Mouse (Mus musculus): ENCODE results near the gene A230050P20Rik. TPM values are rescaled to one million over a fixed set of nuclear protein-coding genes. Genes with fewer than 3 reads are reported as not detected.
A peak's percentile ranks its signal among the peaks of the same experiment; 100 is the strongest.

The A230050P20Rik gene
- polyA plus RNA-seq, 1 experiment from 2014 or later, result 4.8 TPM

DNA sequence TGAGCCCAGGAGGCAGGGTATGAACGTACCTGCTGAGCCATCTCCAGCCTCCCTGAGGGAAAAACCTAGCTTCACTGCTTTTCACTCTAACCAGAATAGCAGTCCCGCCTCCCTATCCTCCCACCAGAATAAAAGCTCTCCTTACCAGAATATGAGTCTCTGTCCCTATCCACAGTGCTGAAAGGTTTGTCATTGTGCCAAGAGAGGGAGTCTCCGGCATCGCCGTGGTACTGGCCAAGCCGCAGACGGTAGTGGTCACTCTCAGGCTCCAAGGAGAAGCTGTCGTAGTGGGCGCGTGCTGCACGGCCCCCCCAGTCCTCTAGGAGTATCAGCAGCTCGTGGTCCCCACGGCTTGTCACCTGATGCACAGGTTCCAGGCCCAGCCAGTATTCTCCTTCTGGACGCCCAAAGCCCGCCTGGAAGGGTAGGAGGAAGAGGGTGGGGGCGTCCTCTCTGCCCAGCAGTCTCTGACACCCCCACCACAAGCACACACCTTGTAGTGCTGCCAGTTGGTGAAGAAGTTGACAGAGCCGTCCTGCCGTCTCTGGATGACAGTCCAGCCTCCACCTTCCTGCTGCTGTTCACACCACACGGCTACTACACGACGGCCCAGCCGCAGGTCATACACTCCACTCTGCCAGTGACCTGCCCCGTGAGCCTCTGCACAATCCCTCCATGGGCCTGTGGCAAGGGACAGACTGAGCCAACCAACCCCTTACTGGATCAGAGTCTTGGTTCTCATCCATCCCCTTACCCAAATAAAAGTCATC, 6.8 kb downstream of the A230050P20Rik start:
- Histone ChIP-seq H3K27me3 (no peaks in the 10 kb centered on the region), H3K4me2 (no peak overlapping the region), H3K9me3 (replicated peaks) (no peaks in the 10 kb centered on the region), H3K9ac (no peak overlapping the region), H3K36me3 (peaks cover 5% of the 10 kb centered on the region), H3K27ac (no peak overlapping the region), H3K4me3 (replicated peaks) (no peak overlapping the region), H3K4me1 (replicated peaks) (peaks cover 29% of the 10 kb centered on the region)
- ATAC-seq (ENCODE audit: low read depth) (no peak), DNase-seq (no peak)
- 70% methylated on average over 23 of the region's 23 CpGs for WGBS (ENCODE audit: insufficient replicate concordance)

DNA sequence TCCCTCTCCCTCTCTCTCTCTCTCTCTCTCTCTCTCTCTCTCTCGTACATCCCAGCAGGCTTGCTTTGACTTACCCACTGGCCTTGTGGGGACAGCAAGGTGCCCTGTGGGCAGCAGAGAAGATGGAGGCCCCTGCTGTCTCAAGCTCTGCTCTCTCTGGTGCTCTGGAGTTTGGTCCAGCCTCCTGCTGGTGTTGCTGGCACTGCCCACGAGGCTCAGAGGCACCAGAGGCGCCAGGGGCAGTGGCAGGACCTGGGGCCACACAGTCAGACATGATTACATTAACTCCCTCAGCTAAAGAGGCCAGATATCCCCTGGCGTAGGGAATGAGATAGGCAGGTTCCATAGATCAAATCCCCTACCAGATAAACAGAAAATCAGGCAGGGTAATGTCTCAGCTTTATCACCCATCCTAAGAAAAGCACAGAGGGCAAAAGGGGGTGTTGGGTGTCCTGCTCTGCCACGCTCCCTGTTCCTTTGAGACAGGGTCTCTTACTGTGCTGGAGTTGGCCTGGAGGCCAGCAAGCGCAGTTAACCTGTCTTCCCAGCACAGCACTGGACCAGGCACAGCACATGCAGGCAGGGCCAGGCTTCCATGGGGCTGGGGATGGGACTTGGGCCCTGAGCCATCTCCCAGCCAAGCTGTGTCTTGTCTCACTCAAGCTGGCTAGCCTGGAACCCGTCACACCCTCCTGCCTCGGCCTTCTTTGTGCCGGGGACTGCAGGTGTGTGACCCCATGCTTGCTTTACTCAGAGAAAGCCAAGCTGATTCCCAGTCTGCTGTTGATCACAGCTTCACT, 8.1 kb downstream of the A230050P20Rik start:
- H3K27me3 ChIP-seq, result no peaks in the 10 kb centered on the region
- no peak overlapping the region for H3K9ac ChIP-seq
- no peaks in the 10 kb centered on the region for H3K9me3 ChIP-seq (replicated peaks)
- ATAC-seq (ENCODE audit: low read depth) (no peak), DNase-seq (no peak)
- no peak overlapping the region for H3K4me2 ChIP-seq
- peaks cover 29% of the 10 kb centered on the region for H3K4me1 ChIP-seq (replicated peaks)
- H3K36me3 ChIP-seq, result peaks cover 5% of the 10 kb centered on the region
- no peak overlapping the region for H3K27ac ChIP-seq
- no peak overlapping the region for H3K4me3 ChIP-seq (replicated peaks)
- WGBS (ENCODE audit: insufficient replicate concordance), result 60% methylated on average over 8 of the region's 9 CpGs

DNA sequence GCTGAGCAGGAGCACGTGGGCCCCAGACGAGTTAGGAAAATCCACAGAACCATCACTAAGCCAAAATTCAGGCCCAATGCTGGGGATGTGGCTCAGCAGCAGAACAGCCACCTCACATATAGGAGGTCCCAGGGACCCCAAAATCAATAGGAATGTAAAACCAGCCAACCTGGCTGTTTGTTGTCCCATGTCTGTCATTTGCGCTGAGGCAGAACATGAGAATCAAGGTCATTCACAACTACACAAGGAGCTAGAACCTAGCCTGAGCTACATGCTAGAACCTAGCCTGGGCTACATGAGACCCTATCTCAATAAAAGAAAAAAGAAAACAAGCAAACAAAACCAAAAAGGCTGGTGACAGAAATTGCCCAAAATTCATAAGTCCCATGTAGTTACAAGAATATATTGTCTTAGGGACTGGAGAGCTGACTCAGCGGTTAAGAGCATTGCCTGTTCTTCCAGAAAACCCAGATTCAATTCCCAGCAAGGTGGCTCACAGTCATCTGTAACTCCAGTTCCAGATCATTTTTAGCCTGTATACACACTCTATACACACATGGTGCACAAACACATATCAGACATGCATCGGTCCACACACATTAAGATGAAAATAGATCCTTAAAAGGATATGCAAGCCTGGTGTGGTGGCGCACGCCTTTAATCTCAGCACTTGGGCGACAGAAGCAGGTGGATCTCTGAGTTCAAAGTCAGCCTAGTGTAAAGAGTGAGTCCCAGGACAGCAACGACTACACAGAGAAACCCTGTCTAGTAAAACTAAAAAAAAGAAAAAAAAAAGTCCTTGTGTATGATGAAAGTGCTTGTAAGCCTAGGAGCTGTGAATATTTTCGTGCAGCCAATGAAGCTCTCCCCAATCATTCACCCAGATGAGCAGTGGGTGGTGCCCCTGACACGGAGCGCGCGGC, 8.9 kb downstream of the A230050P20Rik start:
- Histone ChIP-seq H3K4me2 (peak overlapping the region; percentile 88), H3K4me3 (replicated peaks) (peak overlapping the region; percentile 60), H3K9me3 (replicated peaks) (no peaks in the 10 kb centered on the region), H3K27me3 (no peaks in the 10 kb centered on the region), H3K27ac (peak overlapping the region; percentile 90), H3K4me1 (replicated peaks) (peaks cover 29% of the 10 kb centered on the region), H3K9ac (peak overlapping the region; percentile 63), H3K36me3 (peaks cover 5% of the 10 kb centered on the region)
- DNase-seq (no peak), ATAC-seq (ENCODE audit: low read depth) (no peak)
- WGBS (ENCODE audit: insufficient replicate concordance), result 30% methylated on average over 14 of the region's 14 CpGs

DNA sequence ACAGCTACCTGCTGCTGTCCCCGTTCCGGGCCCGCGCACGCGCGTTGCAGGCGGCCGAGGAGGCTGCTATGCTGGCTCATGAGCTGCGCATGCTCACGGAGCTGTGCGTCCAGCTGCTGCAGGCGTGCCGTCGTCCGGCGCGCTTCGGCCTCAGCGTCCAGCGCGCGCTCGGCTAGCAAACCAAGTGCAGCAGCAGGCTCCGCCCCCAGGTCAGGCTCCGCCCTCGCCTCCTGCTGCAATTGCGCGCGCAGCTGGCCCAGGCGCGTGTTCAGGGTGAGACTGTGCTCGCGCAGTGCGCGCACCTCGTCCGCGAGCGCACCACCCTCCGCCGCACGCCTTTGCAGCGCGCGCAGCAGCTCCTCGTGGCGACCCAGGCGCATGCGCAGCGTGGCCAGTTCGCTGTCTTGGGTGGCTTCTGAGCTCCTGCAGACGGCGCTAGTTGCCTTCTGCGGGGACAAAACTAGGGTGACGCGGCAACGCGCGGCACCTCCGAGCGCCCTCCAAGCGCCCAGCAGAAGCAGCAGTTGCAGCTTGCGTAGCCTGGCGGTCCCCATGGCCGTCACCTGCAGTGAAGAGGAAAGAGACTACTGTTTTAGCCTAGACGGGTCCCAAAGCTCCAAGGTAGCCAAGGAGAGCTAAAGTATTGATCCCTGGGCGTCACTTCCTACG, 9.7 kb downstream of the A230050P20Rik start:
- H3K9ac ChIP-seq, result peak overlapping the region; percentile 80

DNA sequence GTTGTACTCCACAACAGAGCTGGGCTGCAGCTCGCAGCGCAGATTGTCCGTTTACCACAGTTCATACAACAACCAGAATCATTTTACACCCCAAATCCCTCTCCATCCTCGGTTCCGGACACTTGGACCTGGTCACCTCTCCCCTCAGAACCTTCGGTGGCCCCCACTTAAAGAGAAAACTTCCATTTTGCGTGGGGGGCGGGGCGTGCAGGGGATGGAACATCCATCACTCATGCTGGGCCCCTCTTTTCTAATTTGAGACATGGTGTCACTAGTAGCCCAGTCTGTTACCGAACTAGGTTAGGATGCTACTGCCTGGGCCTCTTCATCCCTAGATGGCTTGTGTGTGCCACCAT, 10.2 kb downstream of the A230050P20Rik start:
- H3K36me3 ChIP-seq, result peaks cover 2% of the 10 kb centered on the region
- peak overlapping the region; percentile 90 for H3K27ac ChIP-seq
- peaks cover 29% of the 10 kb centered on the region for H3K4me1 ChIP-seq (replicated peaks)
- no peaks in the 10 kb centered on the region for H3K27me3 ChIP-seq
- ATAC-seq (ENCODE audit: low read depth) (no peak), DNase-seq (no peak)
- H3K9me3 ChIP-seq (replicated peaks), result no peaks in the 10 kb centered on the region
- H3K4me2 ChIP-seq, result peak overlapping the region; percentile 88
- WGBS (ENCODE audit: insufficient replicate concordance), result 19% methylated on average over 10 of the region's 10 CpGs
- peak overlapping the region; percentile 80 for H3K9ac ChIP-seq
- peak overlapping the region; percentile 60 for H3K4me3 ChIP-seq (replicated peaks)

More for the DNA sequence above, 9.7 kb downstream of the A230050P20Rik start:
- Histone ChIP-seq H3K9me3 (replicated peaks) (no peaks in the 10 kb centered on the region), H3K4me3 (replicated peaks) (peak overlapping the region; percentile 60), H3K4me2 (peak overlapping the region; percentile 88), H3K36me3 (peaks cover 5% of the 10 kb centered on the region), H3K27ac (peak overlapping the region; percentile 90), H3K27me3 (no peaks in the 10 kb centered on the region), H3K4me1 (replicated peaks) (peaks cover 29% of the 10 kb centered on the region)
- ATAC-seq (ENCODE audit: low read depth) (peak; percentile 94), DNase-seq (peak; percentile 99)
- WGBS (ENCODE audit: insufficient replicate concordance), result under 1% methylated on average over 69 of the region's 69 CpGs

DNA sequence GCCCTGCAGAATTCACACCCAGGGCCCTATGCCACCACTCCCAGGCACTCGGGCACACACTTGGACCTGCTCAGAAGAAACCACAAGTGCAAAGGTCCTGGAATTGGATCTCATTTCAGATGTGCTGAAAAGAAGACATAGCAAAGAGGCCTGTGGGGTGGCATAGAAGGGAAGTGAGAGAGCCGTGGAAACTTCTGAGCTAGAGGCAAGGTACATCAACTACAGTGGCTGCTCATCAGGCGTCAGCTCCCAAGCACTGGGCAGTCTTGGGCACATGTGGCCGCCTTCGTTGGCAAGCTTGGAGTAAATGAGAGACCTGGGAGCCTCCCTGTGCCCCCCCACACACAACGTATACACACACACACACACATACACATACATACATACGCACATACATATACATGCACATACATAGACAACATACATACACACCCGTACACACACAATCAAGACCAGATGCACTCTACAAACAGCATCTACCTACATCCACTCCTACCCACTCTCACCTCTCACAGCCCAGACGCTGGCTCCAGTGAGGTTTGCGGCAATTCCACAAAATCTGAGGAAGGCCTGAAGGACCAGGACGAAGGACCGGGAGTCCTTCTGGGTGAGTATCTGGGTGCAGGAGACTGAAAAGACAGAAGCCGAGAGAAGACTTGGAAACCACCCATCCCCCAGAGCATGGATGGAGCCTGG, 10.8 kb downstream of the A230050P20Rik start, which contains the start of gene Angptl6:
Gene Angptl6, minus strand, starts transcription at position 631 of the 696 bp plus-strand sequence.
- Histone ChIP-seq H3K9ac (peak within 1 kb of the TSS; percentile 80), H3K27ac (peak within 1 kb of the TSS; percentile 90), H3K4me1 (replicated peaks) (peaks cover 29% of the 10 kb centered on the region), H3K27me3 (no peaks in the 10 kb centered on the region), H3K4me2 (peak within 1 kb of the TSS; percentile 88), H3K4me3 (replicated peaks) (peak within 1 kb of the TSS; percentile 60), H3K9me3 (replicated peaks) (no peaks in the 10 kb centered on the region), H3K36me3 (no peaks in the 10 kb centered on the region)
- DNase-seq (no peak), ATAC-seq (ENCODE audit: low read depth) (no peak)
- 79% methylated on average over 13 of the region's 13 CpGs for WGBS (ENCODE audit: insufficient replicate concordance)

DNA sequence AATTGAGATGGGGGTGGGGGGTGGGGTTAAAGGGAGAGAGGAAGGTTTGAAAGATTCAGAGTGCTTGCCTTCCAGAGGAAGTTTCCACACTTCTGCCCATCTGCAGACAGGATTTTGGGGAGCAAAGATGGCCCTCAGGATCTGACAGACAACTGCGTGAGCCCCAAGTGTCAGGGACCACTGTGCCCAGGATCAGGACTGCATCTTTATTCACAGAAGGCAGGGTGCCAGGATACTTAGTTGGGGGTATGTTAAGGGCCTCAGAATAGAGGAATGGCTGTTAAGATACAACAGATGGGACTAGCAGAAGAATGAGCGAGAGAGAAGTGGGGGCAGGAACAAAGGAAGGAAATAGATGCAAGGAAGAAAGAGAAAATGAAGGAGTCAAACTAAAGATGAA, 18.1 kb downstream of the A230050P20Rik start:
- Histone ChIP-seq H3K4me3 (replicated peaks) (no peak overlapping the region), H3K4me2 (no peak overlapping the region), H3K27me3 (no peaks in the 10 kb centered on the region), H3K9me3 (replicated peaks) (no peaks in the 10 kb centered on the region), H3K9ac (no peak overlapping the region), H3K27ac (no peak overlapping the region), H3K4me1 (replicated peaks) (peaks cover 37% of the 10 kb centered on the region), H3K36me3 (peaks cover 24% of the 10 kb centered on the region)
- WGBS (ENCODE audit: insufficient replicate concordance), result 87% methylated on average over 2 of the region's 2 CpGs
- ATAC-seq (ENCODE audit: low read depth) (no peak), DNase-seq (no peak)

DNA sequence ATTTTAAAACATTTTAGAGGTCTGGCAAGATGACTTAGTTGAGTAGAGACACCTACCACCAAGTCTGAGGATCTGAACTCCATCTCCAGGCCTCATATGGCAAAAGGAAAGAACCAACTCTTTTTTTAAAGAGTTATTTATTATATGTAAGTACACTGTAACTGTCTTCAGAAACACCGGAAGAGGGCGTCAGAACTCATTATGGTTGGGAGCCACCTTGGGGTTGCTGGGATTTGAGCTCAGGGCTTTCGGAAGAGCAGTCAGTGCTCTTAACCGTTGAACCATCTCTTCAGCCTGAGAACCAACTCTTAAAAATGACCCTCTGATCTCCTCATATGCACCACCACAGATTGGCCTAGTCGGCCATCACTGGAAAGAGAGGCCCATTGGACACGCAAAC, 18.7 kb downstream of the A230050P20Rik start:
- H3K9me3 ChIP-seq (replicated peaks), result no peaks in the 10 kb centered on the region
- WGBS (ENCODE audit: insufficient replicate concordance), result 82% methylated on average over 6 of the region's 6 CpGs
- H3K27ac ChIP-seq, result peak overlapping the region; percentile 88; the same call in 1 of the 2 replicates
- peak overlapping the region; percentile 95 for H3K4me2 ChIP-seq
- no peak for DNase-seq
- peak overlapping the region; percentile 95; the same call in 1 of the 2 replicates for H3K4me3 ChIP-seq (replicated peaks)
- H3K27me3 ChIP-seq, result no peaks in the 10 kb centered on the region
- ATAC-seq (ENCODE audit: low read depth), result no peak
- peaks cover 30% of the 10 kb centered on the region for H3K36me3 ChIP-seq
- peaks cover 43% of the 10 kb centered on the region for H3K4me1 ChIP-seq (replicated peaks)
- peak overlapping the region; percentile 96; the same call in 1 of the 2 replicates for H3K9ac ChIP-seq

DNA sequence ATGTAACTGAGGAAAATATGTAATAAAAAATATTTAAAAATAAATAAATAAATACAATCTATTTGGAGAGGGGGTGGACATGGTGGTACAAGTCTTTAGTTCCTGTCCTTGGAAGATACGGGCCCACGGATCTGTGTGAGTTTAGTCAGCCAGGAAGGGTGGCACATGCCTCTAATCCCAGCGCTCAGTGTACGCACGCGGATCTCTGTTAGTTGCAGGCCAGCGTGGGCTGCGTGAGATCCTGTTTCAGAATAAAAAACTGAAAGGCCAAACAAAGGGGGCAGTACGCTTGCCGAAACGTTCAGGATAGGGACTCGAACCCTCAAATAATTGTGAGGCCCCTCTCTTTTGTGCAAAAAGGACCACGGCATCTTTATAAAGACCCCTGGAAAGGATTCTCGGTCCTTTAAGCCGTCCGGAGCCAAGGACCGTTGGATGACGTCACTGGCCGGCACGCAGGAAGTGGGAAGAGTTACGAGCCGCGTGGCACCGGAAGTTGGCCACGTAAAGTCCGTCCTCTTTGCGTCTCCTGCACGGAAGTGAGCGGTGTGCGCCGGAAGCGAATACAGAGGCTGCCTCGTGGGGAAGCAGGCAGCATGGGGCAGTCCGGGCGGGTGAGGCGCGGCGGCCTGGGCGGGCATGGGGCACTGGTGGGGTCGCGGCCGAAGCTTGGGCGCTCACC, 19.4 kb downstream of the A230050P20Rik start, which contains the start of gene Ppan:
Gene Ppan, plus strand, starts transcription at position 472 of the 682 bp plus-strand sequence.
- Histone ChIP-seq H3K9ac (peak within 1 kb of the TSS; percentile 96), H3K4me2 (peak within 1 kb of the TSS; percentile 95), H3K9me3 (replicated peaks) (no peaks in the 10 kb centered on the region), H3K27me3 (no peaks in the 10 kb centered on the region), H3K27ac (peak within 1 kb of the TSS; percentile 90), H3K4me1 (replicated peaks) (peaks cover 44% of the 10 kb centered on the region), H3K4me3 (replicated peaks) (peak within 1 kb of the TSS; percentile 95), H3K36me3 (peaks cover 37% of the 10 kb centered on the region)
- peak; percentile 88 for ATAC-seq (ENCODE audit: low read depth)
- peak; percentile 89 for DNase-seq
- WGBS (ENCODE audit: insufficient replicate concordance), result under 1% methylated on average over 43 of the region's 43 CpGs

All from liver, embryonic 13.5 days (tissue).